In the genomic region with DNA sequence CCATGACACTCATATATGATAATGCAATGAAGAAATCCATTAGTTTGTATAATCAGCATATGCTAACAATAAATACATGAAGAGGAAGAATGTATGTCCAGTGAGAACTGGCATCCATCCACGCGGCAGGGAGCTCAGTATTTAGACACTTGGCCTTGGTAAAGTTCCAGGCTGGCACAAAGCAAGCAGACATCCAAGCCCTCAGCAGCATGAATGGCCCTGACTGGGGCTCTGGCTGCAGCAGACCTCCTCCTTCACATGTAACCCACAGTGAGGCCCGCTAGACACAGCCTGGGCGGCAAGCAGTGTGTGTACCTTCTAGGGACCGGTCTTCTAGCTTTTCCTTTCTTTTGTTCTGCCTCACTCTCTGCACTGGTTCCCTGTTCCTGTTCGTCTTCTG, we compare ENCODE assay signal across 12 mouse cellular contexts. TPM values are rescaled to one million over a fixed set of nuclear protein-coding genes. Genes with fewer than 3 reads are reported as not detected.
DNase-seq lines count a peak whose midpoint lies in the region; ATAC-seq and TF ChIP-seq lines count a peak whose summit lies in the region.
"Had no signal": no experiment of that assay in that cellular context is flagged by ENCODE, and none has a peak within 500 bp of the region (broad histone marks: within the 10 kb centered on the region; RNA-seq: fewer than 3 reads in every experiment).

No protein-coding gene starts in this region.

- no peak for TF ChIP-seq POLR2A in cortical plate, adult 2 months (IDR thresholded peaks at IDR 0.05; ENCODE audit: extremely low read depth, insufficient read depth, low read length)

- H3K9ac ChIP-seq in hindbrain, embryonic 15.5 days = no peak overlapping the region
- no peak overlapping the region for H3K9ac ChIP-seq in hindbrain, embryonic 12.5 days
- no peak overlapping the region for H3K9ac ChIP-seq in kidney, embryonic 15.5 days
- no peak overlapping the region for H3K9ac ChIP-seq in stomach, postnatal 0 days (ENCODE audit: low read length)
- H3K9ac ChIP-seq: neural tube, embryonic 12.5 days had no signal

- DNase-seq in adrenal gland, adult 18-20 months (ENCODE audit: low spot score in 2 of 2) = peak; percentile 39 to 62
- peak; percentile 74 for DNase-seq in adrenal gland, postnatal 25 days
- DNase-seq in stomach, postnatal 0 days (ENCODE audit: low spot score) = no peak
- no peak for DNase-seq in spleen, postnatal 14 days (ENCODE audit: low spot score in 2 of 2)
- DNase-seq: kidney, adult 2 months; lung, postnatal 10 days had no signal

- peak; percentile 79 for ATAC-seq in hindbrain, embryonic 15.5 days (ENCODE audit: low FRiP score, low read depth)
- ATAC-seq in hindbrain, embryonic 12.5 days (ENCODE audit: low FRiP score) = no peak
- no peak for ATAC-seq in kidney, embryonic 15.5 days (replicated peaks; ENCODE audit: low FRiP score)
- ATAC-seq in stomach, postnatal 0 days (ENCODE audit: low FRiP score, low TSS enrichment) = no peak

- TF ChIP-seq CTCF in cortical plate, adult 2 months (IDR thresholded peaks at IDR 0.05; ENCODE audit: extremely low read depth, insufficient read depth, low read length) = no peak
- no peak for TF ChIP-seq CTCF in stomach, postnatal 0 days (IDR thresholded peaks at IDR 0.05; ENCODE audit: low read depth)

- H3K4me3 ChIP-seq in hindbrain, embryonic 15.5 days = no peak overlapping the region
- H3K4me3 ChIP-seq in hindbrain, embryonic 12.5 days = no peak overlapping the region
- no peak overlapping the region for H3K4me3 ChIP-seq in cortical plate, adult 2 months (ENCODE audit: insufficient read depth, low read length)
- no peak overlapping the region for H3K4me3 ChIP-seq in kidney, embryonic 15.5 days (replicated peaks)
- no peak overlapping the region for H3K4me3 ChIP-seq in stomach, postnatal 0 days (ENCODE audit: low read depth, low read length)
- H3K4me3 ChIP-seq: neural tube, embryonic 12.5 days had no signal

- H3K4me2 ChIP-seq in hindbrain, embryonic 15.5 days = no peak overlapping the region
- H3K4me2 ChIP-seq in hindbrain, embryonic 12.5 days (replicated peaks) = no peak overlapping the region
- H3K4me2 ChIP-seq in kidney, embryonic 15.5 days = no peak overlapping the region
- no peak overlapping the region for H3K4me2 ChIP-seq in stomach, postnatal 0 days (replicated peaks; ENCODE audit: low read depth)
- H3K4me2 ChIP-seq: neural tube, embryonic 12.5 days had no signal

- H3K27me3 ChIP-seq in hindbrain, embryonic 15.5 days = no peaks in the 10 kb centered on the region
- H3K27me3 ChIP-seq in hindbrain, embryonic 12.5 days = no peaks in the 10 kb centered on the region
- no peaks in the 10 kb centered on the region for H3K27me3 ChIP-seq in kidney, embryonic 15.5 days
- H3K27me3 ChIP-seq in stomach, postnatal 0 days (ENCODE audit: control insufficient read depth, insufficient read depth, low read length) = no peaks in the 10 kb centered on the region
- H3K27me3 ChIP-seq: neural tube, embryonic 12.5 days had no signal

- no peaks in the 10 kb centered on the region for H3K4me1 ChIP-seq in hindbrain, embryonic 15.5 days (replicated peaks)
- no peaks in the 10 kb centered on the region for H3K4me1 ChIP-seq in hindbrain, embryonic 12.5 days
- no peaks in the 10 kb centered on the region for H3K4me1 ChIP-seq in cortical plate, adult 2 months (ENCODE audit: control insufficient read depth, insufficient read depth, low read length)
- no peaks in the 10 kb centered on the region for H3K4me1 ChIP-seq in kidney, embryonic 15.5 days
- no peaks in the 10 kb centered on the region for H3K4me1 ChIP-seq in stomach, postnatal 0 days (replicated peaks; ENCODE audit: control insufficient read depth, insufficient read depth)
- H3K4me1 ChIP-seq: neural tube, embryonic 12.5 days had no signal

- WGBS in hindbrain, embryonic 15.5 days = 80% methylated on average over 6 of the region's 6 CpGs
- WGBS in hindbrain, embryonic 12.5 days = 93% methylated on average over 6 of the region's 6 CpGs
- 91% methylated on average over 6 of the region's 6 CpGs for WGBS in kidney, embryonic 15.5 days
- WGBS in stomach, postnatal 0 days = 91% methylated on average over 6 of the region's 6 CpGs

- no peaks in the 10 kb centered on the region for H3K9me3 ChIP-seq in hindbrain, embryonic 15.5 days
- no peaks in the 10 kb centered on the region for H3K9me3 ChIP-seq in hindbrain, embryonic 12.5 days (replicated peaks)
- H3K9me3 ChIP-seq in kidney, embryonic 15.5 days (replicated peaks) = no peaks in the 10 kb centered on the region
- H3K9me3 ChIP-seq in stomach, postnatal 0 days (ENCODE audit: control insufficient read depth, low read length) = no peaks in the 10 kb centered on the region
- H3K9me3 ChIP-seq: G1E; neural tube, embryonic 12.5 days had no signal

- peaks cover 46% of the 10 kb centered on the region for H3K36me3 ChIP-seq in hindbrain, embryonic 15.5 days
- H3K36me3 ChIP-seq in hindbrain, embryonic 12.5 days = peaks cover 85% of the 10 kb centered on the region
- H3K36me3 ChIP-seq in kidney, embryonic 15.5 days = peaks cover 92% of the 10 kb centered on the region
- peaks cover 40% of the 10 kb centered on the region for H3K36me3 ChIP-seq in stomach, postnatal 0 days (ENCODE audit: control insufficient read depth, insufficient read depth, low read length)

- no peak for TF ChIP-seq EP300 in stomach, postnatal 0 days (optimal IDR thresholded peaks at IDR 0.05)

- peak overlapping the region; percentile 53; the same call in 1 of the 2 replicates for H3K27ac ChIP-seq in hindbrain, embryonic 15.5 days (replicated peaks)
- no peak overlapping the region for H3K27ac ChIP-seq in hindbrain, embryonic 12.5 days
- H3K27ac ChIP-seq in cortical plate, adult 2 months (ENCODE audit: insufficient read depth, low read length) = 0 out of 2 replicates have a peak overlapping the region, but pooled peaks have one; percentile 13
- H3K27ac ChIP-seq in kidney, embryonic 15.5 days = no peak overlapping the region
- H3K27ac ChIP-seq in stomach, postnatal 0 days (replicated peaks) = no peak overlapping the region
- H3K27ac ChIP-seq: neural tube, embryonic 12.5 days had no signal

RNA-seq across cellular contexts. Expression of gene Chd2, which starts 34.1 kb away (rescaled TPM):
- 34.9 and 37.2 TPM in 2 replicates for polyA plus RNA-seq in hindbrain, embryonic 15.5 days (2015; fragmentation: Nextera tagmentation; extraction: Ambion mirVana)
- 63.6 and 67.9 TPM in 2 replicates for polyA plus RNA-seq in hindbrain, embryonic 12.5 days (2016; fragmentation: Nextera tagmentation; extraction: Ambion mirVana)
- 10 to 100 TPM; 35.5 to 35.8 TPM for total RNA-seq in adrenal gland, adult 18-20 months (2021)
- total RNA-seq in adrenal gland, postnatal 25 days (2021) = 50.0 and 57.4 TPM in 2 replicates
- polyA plus RNA-seq in cortical plate, adult 2 months (2012; rRNA removed) = 31.6 and 33.5 TPM in 2 replicates
- polyA plus RNA-seq in kidney, embryonic 15.5 days (2015; fragmentation: Nextera tagmentation; extraction: Ambion mirVana) = 56.6 and 61.7 TPM in 2 replicates
- polyA plus RNA-seq in stomach, postnatal 0 days (2015; fragmentation: Nextera tagmentation; extraction: Ambion mirVana) = 15.9 and 18.0 TPM in 2 replicates

Comparison
In these comparisons a context has a peak if more than half of its experiments do, and no peak if none do; other contexts are left out.
1. H3K27ac ChIP-seq: peak in hindbrain, embryonic 15.5 days (single experiment) and cortical plate, adult 2 months (single experiment); none in hindbrain, embryonic 12.5 days (single experiment), kidney, embryonic 15.5 days (single experiment) and stomach, postnatal 0 days (single experiment).
2. DNase-seq: peak in adrenal gland, adult 18-20 months (2 of 2) and adrenal gland, postnatal 25 days (single experiment); none in stomach, postnatal 0 days (single experiment) and spleen, postnatal 14 days (0 of 2).